Mouse (Mus musculus) kidney, adult 2 months (tissue): ENCODE results near the gene Cemip. TPM values are rescaled to one million over a fixed set of nuclear protein-coding genes. Genes with fewer than 3 reads are reported as not detected.

Experiments
- DNase-seq: peaks from one replicate; pipeline ENCODE4 v3.0.0; 2021
- H3K27ac ChIP-seq: fragments of 200-500 bp; 2 replicates; pipeline ENCODE4 v1.5.1; 2012; ENCODE audit warnings: low read depth, low read length, control low read depth, inconsistent platforms; ENCODE audit not compliant: insufficient read depth
- H3K27me3 ChIP-seq: fragments of 200-500 bp; replicated peaks from 2 replicates; pipeline ENCODE4 v1.6.1; 2012; ENCODE audit warnings: mild to moderate bottlenecking, moderate library complexity, low read length, inconsistent platforms; ENCODE audit not compliant: control insufficient read depth, insufficient read depth
- H3K36me3 ChIP-seq: fragments of 200-500 bp; 2 replicates; pipeline ENCODE4 v1.6.1; 2012; ENCODE audit warnings: mild to moderate bottlenecking, moderate library complexity, low read length, inconsistent platforms; ENCODE audit not compliant: control insufficient read depth, insufficient read depth
- H3K4me1 ChIP-seq: fragments of 200-500 bp; 2 replicates; pipeline ENCODE4 v1.6.1; 2011; ENCODE audit warnings: low read length; ENCODE audit not compliant: control insufficient read depth, insufficient read depth
- H3K4me3 ChIP-seq: fragments of 200-500 bp; 2 replicates; pipeline ENCODE4 v1.5.1; 2011; ENCODE audit warnings: mild to moderate bottlenecking, low read depth, low read length, control low read depth; ENCODE audit not compliant: insufficient read depth
- CTCF ChIP-seq: fragments of 200-500 bp; conservative IDR thresholded peaks from 2 replicates; pipeline ENCODE4 v1.5.1; 2011; ENCODE audit warnings: low read depth, mild to moderate bottlenecking, control low read depth, low read length, moderate library complexity, mixed read lengths; ENCODE audit not compliant: insufficient read depth, insufficient read length
- POLR2A ChIP-seq: fragments of 200-500 bp; IDR thresholded peaks from one replicate; pipeline ENCODE4 v1.6.1; 2011; ENCODE audit warnings: low read depth, low read length, control low read depth
- WGBS: fragments of 180-500 bp; shearing (Covaris S2); methylation state at CpG from one replicate; pipeline ENCODE4 v1.1.7; 2018; 5-methylcytosine and 5-hydroxymethylcytosine counted together
- polyA plus RNA-seq: library from polyadenylated mRNA; depleted of rRNA; stranded (reverse); fragments of >200 nt; gene quantifications from 2 replicates; pipeline ENCODE4 v1.2.3, GENCODE M21; 2012; rRNA removed

The Cemip gene
- polyA plus RNA-seq, 1 experiment = 0.08 TPM

- H3K36me3 ChIP-seq = no peaks in the 10 kb centered on the region
- TF ChIP-seq POLR2A = no peak
- TF ChIP-seq CTCF = no peak
These were observed 202.2 kb downstream of the Cemip start, which contains the start of the genes Tlnrd1 and Mesd for GRCm38 (mm10) chr7:83884021-83884658. Tlnrd1 (minus strand) TSS chr7:83884305. Mesd (plus strand) TSS chr7:83884466.

GRCm38 (mm10) chr7:83883276-83884020, 202.9 kb downstream of the Cemip start:
- WGBS = under 1% methylated on average over 91 of the region's 91 CpGs

More at GRCm38 (mm10) chr7:83884021-83884658, 202.2 kb downstream of the Cemip start, which contains the start of the genes Tlnrd1 and Mesd:
- H3K27ac ChIP-seq = peak within 1 kb of the TSS; percentile 89
- WGBS = under 1% methylated on average over 69 of the region's 69 CpGs
- peaks cover under 1% of the 10 kb centered on the region; the same call in 1 of the 2 replicates for H3K4me1 ChIP-seq
- H3K27me3 ChIP-seq = no peaks in the 10 kb centered on the region
- DNase-seq = peak; percentile 91
- H3K4me3 ChIP-seq = peak within 1 kb of the TSS; percentile 69

More at GRCm38 (mm10) chr7:83883276-83884020, 202.9 kb downstream of the Cemip start:
- H3K4me3 ChIP-seq = peak overlapping the region; percentile 69
- H3K27me3 ChIP-seq = no peaks in the 10 kb centered on the region
- peak; percentile 88 for DNase-seq
- TF ChIP-seq POLR2A (peak; percentile 43), CTCF (no peak)
- peaks cover 3% of the 10 kb centered on the region; the same call in 1 of the 2 replicates for H3K4me1 ChIP-seq
- H3K36me3 ChIP-seq = no peaks in the 10 kb centered on the region
- H3K27ac ChIP-seq = peak overlapping the region; percentile 89

Other genes with a start within 250 kb of the Cemip start
- 9.2 and 11.1 TPM in 2 replicates for gene Tlnrd1, start 202.2 kb downstream of the Cemip start, polyA plus RNA-seq
- 11.5 and 15.1 TPM in 2 replicates for gene Mesd, start 202.0 kb downstream of the Cemip start, polyA plus RNA-seq
- gene Abhd17c, start 65.4 kb upstream of the Cemip start, polyA plus RNA-seq = 151 and 179 TPM in 2 replicates